Mouse (Mus musculus): ENCODE data around the gene Map3k14.
"Not testable (repeated sequence)": the region's sequence is repeated elsewhere in the genome, so short reads cannot be mapped to it uniquely, and the experiment has no call there.

The Map3k14 gene

DNA sequence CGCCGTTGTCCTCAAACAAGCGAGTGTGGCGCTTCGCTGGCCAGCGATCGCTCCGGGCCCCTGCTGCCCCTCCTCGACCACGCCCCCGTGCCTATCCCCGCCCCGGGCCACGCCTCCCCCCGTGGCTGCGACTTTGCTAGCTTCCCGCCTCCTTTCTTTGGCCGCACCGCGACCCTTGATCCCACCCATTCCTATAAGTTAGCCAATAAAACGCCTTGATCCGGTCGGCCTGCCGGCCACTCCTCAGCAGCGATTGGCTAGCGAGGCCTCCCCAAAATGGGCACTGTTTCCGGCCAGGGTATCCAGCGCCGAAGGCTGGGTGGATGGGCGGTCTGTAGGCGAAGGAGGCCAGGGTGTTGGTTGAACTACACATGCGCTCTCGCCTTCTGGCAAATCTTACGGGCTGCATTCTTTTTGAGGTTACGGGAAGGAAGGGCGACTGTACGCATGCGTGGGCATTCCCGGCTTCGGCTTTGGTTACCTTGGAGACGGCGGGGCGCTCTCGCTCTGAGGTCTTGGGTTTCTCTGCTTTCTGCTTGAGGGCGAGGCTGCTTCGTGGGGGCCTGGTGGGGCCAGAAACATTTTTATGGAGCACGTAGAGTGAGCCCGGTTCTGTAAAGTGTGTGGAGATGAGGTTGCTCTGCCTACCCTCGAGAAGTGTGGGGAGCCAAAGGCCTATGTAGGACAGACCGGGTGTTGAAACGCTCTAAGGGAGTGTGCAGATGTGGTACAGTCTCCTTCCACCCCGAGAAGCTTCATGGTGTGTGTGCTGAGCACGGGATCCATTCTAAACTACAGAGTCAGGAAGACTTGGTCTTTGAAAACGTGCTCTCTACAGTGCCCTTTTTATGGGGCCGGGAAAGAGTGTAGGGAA, at the start of gene Map3k14:
TSS of gene Map3k14 (minus strand) at position 127 of the 874 bp plus-strand sequence.
- peak; percentile 100 for DNase-seq

DNA sequence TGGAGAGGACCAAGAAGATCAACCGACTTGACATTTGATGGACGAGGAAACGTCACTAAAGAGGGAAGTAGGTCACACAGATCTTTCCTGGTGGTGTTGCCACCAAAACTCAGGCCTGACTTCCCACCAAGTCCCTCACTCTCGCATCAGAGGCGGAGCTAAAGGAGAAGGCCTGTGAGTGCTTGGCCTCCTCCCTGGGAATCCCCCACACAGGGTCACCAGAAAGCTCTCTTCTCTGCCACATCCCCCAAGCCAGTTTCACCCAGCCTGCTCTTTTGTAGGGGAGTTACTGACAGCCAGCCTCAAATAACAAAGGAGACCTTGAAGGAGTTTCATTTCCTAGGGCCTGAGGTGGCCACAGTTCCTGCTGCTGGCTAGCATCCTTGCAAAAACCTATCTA, 48.1 kb upstream of the Map3k14 start:
- no peak for DNase-seq

DNA sequence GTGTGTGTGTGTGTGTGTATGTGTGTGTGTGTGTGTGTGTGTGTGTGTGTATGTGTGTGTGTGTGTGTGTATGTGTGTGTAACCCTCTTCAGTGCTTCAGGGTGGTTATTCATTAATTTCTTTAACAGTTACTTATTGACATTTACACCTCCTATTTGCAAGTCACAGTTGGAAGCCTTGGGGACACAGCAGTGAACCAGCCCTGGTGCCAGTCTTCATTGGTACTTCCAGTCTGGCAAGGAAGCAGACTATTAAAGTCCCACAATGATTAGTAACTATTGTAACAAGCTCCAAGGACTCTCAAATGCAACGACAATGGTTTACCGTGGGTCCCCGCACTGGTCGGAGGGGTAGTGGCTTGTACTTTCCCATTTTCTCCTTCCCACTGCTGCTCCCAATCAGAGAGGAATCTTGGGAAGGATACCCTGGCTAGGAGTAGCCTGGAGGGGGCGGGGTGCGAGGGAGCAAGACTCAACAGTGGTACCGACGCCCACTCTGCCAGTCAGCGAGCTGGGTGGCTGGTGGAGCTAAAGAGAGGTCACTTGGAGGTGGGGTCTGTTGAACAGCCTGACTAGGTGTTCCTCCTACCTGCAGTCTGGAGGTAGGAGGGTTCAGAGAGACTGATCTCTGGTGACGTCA, 47.6 kb upstream of the Map3k14 start:
- peak; percentile 78 for DNase-seq

DNA sequence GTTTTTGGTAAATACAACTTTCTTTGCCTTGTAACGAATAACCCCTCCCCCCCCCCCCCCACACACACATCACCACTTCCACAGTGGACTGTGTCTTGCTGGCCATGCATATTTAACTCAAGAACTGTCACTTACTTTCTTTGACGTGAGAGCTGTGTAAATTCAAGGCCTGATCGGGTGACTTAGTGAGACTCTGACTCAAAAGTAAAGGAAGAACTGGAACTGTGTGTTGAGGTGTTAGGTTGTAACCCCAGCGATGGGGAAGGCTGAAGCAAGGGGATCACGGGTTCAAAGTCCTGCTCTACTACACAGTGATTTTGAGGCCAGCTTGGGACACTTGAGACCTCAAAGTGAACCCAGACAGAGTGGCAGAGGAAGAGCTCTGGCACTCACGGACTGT, 46.3 kb upstream of the Map3k14 start:
- DNase-seq = no peak

DNA sequence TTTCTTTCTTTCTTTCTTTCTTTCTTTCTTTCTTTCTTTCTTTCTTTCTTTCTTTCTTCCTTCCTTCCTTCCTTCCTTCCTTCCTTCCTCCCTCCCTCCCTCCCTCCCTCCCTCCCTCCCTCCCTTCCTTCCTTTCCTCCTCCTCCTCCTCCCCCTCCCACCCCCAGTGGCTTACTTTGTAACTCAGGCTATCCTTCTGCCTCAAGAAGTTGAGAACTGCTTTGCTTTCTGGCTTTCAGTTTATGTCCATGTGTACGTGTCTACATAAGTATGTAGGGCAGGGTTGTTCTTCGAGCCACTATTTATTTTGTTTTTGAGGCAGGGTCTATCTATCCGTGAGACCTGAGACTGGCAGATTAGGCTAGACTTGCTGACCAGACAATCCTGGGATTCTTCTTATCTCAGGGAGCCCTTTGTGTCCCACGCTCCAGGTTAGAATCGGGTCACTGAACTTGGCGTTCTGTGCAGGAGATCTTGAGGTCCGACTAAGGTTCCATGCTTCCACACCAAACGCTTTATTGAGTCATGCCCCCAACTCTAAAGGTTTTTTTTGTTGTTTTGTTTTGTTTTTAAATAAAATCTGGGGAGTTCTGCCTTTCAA, 45.5 kb upstream of the Map3k14 start:
- no peak for DNase-seq

DNA sequence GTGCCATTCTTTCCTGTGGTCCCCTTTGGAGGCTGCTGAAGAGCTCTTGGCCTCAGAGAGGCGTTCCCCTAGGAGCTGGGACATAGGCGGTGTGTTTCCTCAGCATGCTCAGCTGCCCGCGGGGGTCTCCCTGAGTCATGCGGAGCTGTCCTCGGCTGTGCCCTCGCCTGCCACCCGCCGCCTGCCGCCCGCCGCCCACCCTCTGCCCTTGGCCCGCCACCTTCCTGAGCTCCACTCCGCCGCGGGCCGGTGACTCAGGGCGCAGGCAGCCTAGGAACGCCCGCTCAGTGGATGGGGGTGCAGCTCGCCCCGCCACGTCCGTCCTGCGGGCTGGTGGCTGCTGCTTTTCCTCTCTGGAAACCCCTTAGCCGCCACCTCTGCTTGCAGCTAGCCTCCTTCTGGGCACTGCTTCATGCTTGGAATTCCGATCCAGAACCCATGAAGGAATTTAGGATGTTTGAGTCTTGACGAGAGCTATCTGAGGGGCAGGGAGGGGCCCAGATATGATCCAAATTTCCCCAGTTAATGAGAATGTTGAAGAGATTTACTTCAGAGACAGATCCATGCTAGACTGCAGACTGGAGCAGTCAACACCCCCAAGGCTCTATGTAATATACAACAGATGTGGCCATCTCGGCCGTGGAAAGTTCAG, 44.8 kb upstream of the Map3k14 start:
- peak; percentile 56 for DNase-seq

DNA sequence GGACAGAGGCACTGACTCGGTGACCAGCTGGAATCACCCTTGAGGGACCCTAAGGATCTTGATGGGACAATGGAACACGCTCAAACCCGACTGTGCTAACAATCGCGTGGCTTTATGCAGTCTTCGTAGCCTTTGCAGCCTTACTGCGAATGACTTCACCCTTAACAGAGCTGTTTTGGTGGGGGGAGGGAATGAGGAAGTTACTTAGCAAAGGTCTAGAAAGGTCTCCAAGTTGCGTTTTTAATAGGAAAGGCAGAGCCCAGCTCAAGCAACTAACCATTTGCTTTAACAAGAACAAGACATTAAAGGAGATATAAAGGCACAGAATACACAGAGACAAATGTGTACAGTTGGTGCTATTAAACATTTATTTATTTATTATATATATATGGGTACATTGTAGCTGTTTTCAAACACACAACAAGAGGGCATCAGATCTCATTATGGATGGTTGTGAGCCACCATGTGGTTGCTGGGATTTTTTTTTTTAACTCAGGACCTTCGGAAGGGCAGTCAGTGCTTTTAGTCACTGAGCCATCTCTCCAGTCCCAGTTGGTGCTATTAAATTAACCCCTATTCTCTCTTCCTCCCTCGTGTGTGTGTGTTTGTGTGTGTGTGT, 42.8 kb upstream of the Map3k14 start:
- DNase-seq = no peak

DNA sequence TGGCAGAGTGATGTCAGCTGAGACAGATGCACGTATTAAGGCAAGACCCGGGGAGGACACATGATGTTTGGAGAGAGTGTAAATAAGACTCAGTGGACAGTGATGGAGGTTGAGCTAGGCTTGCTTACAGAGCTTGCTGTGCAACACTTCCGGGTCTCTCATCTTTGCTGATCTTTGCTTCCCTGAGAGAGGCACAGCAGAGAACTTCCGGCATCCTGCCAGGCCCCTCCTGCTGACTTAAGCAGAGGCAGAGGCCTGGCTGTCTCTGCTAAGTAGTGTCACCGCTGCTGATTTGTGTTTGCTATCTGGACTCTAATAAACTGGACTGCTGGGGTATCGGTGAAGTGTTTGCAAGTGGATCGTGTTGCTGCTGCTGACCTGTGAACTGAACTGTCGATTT, 40.6 kb upstream of the Map3k14 start:
- DNase-seq = peak; percentile 66

DNA sequence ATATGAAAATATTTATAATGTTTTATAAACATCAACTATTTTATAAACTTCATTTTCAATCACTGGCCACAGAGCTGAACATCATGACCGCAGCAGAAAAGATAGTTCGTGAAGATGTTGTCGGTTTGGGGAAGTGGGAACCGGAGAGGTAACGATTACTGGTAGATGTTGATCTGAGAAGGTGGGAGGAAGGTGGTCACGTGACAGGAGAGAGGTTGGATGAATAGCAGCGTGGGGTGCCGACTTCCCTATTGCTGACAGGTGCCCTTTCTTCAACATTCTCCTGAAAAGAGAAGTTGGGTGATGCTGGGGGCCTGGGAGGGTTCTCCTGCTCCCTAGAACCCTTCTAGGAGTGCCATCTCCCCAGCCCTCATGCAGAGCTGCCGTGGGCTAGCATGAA, 37.3 kb upstream of the Map3k14 start:
- no peak for DNase-seq

DNA sequence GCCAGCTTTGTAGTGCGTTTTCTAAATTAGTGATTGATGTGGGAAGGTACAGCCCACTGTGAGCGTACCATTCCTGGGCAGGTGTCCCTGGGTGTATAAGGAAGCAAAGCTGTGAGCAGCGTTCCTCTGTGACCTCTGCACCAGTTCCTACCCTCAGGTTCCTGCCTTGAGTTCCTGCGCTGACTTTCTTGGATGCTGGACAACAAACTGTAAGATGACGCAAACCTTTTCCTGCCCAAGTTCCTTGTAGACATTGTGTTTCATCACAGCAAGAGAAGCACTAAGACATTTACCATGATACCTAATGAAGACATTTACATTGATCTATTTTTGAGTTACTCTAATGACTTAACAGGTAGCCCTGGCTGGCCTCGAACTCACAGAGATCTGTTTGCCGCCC, 27.5 kb upstream of the Map3k14 start:
- DNase-seq = no peak

DNA sequence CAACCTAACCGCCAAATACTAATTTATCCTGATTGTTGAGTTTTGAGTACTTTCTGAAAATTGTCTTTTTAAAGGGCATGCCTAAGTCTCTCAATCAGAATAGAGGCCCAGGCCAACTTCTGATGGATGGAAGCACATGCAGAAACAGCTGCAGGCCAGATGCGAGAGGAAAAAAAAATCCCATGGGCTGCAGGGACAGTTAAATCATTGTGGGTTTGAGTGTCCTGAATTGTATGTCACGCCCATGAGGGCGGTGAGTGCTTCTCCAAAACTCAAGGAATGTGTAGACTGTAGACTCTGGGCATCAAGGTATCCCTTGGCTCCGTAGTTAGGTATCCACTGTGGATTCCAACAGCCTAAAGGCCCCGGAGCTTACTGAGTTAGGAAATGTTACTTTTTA, 26.8 kb upstream of the Map3k14 start:
- DNase-seq = no peak

DNA sequence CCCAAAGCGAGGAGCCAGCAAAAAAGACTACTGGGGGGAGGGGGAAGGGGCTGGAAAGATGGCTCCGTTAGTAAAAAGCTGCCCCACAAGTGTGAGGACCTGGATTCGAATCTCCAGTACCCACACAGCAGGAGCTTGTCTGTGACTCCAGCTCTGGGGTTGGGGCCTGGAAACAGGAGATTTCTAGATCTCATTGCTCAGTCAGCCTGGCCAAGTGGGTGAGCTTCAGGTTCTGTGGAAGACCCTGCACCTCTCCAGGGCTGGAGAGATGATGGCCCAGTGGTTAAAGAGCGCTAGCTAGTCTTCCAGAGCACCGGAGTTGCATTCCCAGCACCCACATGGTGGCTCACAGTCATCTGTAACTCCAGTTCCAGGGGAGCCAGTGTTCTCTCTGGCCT, 25.6 kb upstream of the Map3k14 start:
- DNase-seq = no peak

DNA sequence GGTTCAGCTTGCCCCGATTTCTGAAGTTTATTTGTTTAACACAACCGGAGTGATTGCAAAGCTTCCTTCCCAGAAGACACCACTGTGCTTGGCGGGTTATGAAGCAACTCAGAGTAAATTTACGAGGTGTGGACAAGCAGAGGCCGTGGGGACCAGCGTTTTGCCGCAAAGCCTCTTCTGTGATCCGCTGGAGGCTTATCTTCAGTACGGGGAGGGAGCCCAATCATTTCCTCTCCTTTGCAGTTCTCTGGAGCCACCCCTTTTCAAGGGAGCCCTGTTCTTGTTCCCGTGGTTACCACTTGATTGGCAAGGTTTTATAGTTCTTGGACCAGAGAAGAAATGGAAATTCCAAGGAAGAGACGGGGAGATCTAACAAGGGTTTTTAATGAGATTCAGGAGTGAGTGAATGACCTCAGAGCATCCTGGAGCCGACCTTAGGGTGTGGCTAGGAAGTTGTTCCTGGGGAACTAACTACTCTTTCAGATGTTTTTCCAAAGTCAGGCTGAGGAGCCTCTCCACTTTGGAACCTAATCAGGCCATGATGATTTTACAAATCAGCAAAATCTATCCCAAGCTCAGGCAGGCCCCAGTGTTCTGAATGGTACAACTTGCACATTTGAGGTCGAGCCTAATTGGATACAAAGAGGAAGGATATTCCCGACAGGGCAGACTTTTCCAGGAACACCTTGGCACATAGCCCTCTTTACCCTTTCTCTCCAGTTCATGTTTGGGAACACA, 25.0 kb upstream of the Map3k14 start:
- peak; percentile 57 for DNase-seq

DNA sequence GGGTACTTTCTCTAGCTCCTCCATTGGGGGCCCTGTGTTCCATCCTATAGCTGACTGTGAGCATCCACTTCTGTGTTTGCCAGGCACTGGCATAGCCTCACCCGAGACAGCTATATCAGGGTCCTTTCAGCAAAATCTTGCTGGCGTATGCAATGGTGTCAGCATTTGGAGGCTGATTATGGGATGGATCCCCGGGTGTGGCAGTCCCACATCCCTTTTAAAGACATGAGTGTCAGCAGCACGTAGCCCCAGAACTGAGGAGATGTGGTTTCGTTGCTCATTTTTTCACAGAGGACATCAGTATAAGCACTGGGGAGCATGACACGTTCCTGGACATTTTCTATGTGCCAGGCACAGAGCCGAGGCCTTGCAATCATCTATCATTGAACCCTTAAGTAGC, 23.6 kb upstream of the Map3k14 start:
- not testable (repeated sequence) for DNase-seq

DNA sequence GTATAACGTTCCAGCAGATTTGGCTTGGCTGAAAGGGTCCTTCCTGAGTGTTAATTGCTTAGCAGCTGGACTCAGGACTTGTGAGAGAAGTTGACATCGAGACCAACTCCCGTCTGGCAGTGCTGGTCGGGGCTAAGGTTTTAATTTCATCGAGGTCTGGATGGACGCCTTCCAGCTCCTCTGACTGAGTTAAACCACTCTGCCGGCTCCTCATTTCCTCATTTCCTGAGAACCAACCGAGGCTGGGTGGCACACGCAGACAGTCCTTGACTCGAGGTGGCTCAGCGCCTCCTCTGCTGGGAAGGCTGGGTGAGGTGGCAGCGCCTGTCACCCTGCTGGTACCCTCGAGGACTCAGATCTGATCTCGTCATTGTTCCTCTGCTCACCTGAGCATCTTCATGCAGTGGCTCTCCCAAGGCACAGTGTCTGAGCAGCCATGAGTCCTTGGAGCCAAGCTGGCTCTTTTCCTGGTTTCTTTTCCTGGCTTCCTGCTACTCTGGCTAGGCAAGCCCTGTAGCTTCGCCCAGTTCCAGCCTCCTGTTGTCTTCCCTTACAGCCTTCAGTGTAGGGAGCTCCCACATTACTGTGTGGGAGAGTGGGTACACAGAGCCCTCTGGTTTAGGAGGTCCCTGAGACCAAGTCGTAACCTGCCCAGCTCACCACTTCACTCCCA, 21.2 kb upstream of the Map3k14 start:
- DNase-seq = no peak

DNA sequence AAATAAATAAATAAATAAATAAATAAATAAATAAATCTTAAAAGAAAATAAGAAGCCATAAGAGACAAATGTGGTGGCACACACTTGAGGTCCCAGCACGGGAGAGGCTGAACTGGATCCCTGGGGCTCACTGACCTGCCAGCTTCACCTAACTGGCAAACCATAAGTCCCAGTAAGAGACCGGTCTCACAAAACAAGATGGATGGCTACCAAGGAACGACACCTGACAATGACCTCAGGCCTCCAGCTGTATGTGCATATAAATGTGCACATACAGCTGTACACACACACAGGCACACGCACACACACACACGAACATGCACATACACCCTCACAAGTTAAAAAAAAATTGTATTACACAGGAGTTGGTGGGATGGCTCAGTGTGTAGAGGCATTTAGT, 19.6 kb upstream of the Map3k14 start:
- DNase-seq = no peak

DNA sequence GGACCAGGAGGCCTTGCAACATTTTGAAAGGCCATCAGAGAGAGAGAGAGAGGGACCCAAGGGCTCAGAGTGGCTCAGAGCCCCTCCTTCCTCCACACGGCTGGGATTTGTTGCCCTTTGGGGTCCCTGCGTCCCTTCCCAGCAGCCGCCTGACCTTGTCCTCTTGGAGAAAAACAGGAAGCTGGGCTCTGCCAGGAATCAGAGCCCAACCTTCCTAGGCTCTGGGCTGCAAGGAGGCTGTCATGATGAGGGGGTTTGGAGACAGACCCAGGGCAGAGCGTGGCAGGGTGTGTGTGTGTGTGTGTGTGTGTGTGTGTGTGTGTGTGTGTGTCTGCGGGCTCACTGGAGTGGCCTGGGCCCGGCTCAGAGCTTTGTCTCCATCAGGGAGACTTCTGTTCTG, 18.7 kb upstream of the Map3k14 start:
- DNase-seq = no peak

DNA sequence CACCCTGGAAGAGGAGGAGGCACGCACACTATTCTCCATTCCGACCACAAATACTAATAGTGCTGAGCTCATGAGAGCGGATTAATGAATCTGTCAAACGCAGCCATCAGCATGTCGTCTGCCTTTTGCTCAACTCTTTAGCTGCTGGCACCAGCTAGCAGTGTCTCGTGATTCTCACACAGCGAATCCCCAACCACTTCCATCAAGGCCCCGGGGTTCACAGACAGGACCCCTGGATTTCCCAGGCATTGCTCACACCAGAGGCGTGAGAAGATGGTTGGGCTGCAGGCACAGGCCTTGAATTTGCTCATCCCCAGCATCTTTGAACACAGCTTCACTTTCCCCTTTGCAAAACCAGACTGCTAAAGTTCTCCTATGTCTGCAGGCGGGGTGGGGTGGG, 18.0 kb upstream of the Map3k14 start:
- no peak for DNase-seq

DNA sequence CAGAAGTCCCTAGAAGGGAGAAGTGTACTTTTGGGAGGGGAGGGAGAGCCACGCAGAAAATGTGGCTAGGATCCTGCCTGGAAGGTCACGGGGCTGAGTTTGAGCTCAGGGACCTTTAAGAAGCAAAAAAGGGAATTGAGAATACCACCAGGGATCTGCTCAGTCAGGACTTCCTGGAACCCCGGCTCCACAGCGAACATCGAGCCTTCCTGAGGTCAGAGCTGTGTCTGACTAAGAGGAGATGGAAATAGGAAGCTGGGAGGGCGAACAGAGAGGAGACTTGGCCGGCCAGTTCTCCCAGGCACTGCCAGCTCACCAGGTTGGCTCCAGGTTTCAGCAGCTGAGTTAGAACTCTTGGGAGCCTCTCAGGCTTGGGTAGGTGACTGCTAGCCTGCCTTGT, 14.5 kb upstream of the Map3k14 start:
- no peak for DNase-seq

DNA sequence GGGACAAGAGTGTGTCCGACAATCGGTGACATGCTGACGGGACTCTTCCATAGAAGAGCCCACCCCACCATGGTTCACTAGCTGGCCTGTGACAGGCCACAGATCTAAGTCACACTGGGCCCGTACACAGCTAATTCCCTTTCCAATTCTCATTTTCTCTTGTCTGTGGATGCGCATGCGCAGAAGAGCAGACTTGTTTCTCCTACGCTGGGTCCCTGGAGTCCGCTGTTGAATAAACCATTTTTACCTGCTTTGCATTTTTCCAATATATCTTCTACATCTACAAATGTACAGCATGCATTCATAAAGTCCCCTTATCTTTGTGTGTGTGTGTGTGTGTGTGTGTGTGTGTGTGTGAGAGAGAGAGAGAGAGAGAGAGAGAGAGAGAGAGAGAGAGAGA, 9.2 kb upstream of the Map3k14 start:
- DNase-seq = no peak

DNA sequence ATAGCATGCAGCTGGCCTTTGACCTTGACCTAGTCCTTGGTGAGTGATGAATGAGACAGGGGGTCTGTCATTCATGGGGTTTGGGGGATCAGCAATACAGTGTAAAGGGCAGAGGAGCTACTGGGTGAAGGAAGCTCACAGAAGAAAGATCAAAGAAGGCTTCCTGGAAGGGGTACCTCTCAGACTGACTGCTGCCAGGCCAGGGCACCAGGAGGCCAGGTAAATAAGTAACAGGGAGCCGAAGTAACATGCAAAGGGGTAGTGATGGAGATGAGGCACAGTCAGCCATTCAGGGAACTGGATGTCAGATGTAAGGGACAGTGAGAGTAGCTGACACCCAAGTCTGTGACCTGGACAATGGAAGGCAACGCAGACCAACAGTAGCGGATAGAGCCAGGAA, 5.6 kb upstream of the Map3k14 start:
- no peak for DNase-seq

DNA sequence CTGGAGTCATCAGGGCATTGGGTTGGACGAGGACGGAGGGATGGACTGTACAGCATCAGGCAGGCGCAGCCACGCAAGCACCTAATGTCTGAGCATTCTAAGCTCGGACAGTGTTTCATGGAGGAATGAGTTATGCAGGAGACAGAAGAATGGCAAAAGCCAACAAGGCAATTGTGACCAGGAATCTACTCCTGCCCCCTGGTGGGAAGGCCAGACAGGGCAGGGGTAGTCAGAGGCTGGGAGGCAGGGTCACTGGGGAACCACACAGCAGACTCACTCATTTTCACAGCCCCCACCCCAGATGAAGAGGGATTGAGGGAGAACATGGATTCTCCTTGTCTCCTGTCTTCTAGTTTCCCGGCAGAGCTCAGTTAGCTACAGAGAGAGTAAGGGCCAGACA, 4.7 kb upstream of the Map3k14 start:
- DNase-seq = no peak
